In the genomic region with DNA sequence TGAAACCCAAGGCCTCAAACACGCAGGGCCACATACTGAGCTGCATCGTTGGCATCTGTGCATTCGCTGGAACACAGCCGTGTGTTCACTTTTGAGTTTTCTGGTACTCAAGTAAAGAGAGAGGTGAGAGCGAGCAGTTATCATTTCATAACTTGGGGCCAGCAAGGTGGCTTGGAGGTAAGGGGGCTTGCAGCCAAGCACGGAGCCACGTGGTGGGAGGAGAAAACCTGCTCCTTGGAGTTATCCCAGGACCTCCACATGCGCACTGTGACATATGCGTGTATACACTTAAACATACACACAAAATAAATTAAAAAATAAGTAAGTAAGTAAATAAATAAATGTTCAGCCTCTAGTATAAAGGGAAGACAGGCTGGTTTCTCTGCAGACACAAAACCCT, we compare ENCODE assay signal across 14 mouse cellular contexts. TPM values are rescaled to one million over a fixed set of nuclear protein-coding genes. Genes with fewer than 3 reads are reported as not detected.
"Had no signal": no experiment of that assay in that cellular context is flagged by ENCODE, and none has a peak within 500 bp of the region (broad histone marks: within the 10 kb centered on the region; RNA-seq: fewer than 3 reads in every experiment).

No protein-coding gene starts in this region.

- H3K27me3 ChIP-seq: limb, embryonic 15.5 days; lung, embryonic 15.5 days; neural tube, embryonic 13.5 days; stomach, embryonic 15.5 days had no signal

- DNase-seq: layer of hippocampus, adult 9-11 months; layer of hippocampus, postnatal 36 days; retina, postnatal 1 day; right cerebral cortex, postnatal 4 days; thymus, postnatal 4 days had no signal

- H3K36me3 ChIP-seq: limb, embryonic 15.5 days; liver, embryonic 15.5 days; lung, embryonic 15.5 days; midbrain, embryonic 12.5 days; neural tube, embryonic 13.5 days; stomach, embryonic 15.5 days had no signal

- ATAC-seq: hindbrain, postnatal 0 days; midbrain, embryonic 16.5 days had no signal

- H3K9me3 ChIP-seq: limb, embryonic 15.5 days; liver, embryonic 15.5 days; lung, embryonic 15.5 days; midbrain, embryonic 12.5 days; neural tube, embryonic 13.5 days; stomach, embryonic 15.5 days had no signal

- H3K9ac ChIP-seq: limb, embryonic 15.5 days; liver, embryonic 15.5 days; lung, embryonic 15.5 days; midbrain, embryonic 12.5 days; neural tube, embryonic 13.5 days; stomach, embryonic 15.5 days had no signal

- H3K4me1 ChIP-seq: midbrain, embryonic 12.5 days; neural tube, embryonic 13.5 days had no signal

- H3K4me3 ChIP-seq: limb, embryonic 15.5 days; liver, embryonic 15.5 days; lung, embryonic 15.5 days; midbrain, embryonic 12.5 days; neural tube, embryonic 13.5 days; stomach, embryonic 15.5 days had no signal

- H3K4me2 ChIP-seq: limb, embryonic 15.5 days; liver, embryonic 15.5 days; lung, embryonic 15.5 days; midbrain, embryonic 12.5 days; neural tube, embryonic 13.5 days; stomach, embryonic 15.5 days had no signal

- H3K27ac ChIP-seq: hindbrain, postnatal 0 days; limb, embryonic 15.5 days; lung, embryonic 15.5 days; midbrain, embryonic 12.5 days; neural tube, embryonic 13.5 days; stomach, embryonic 15.5 days had no signal

RNA-seq across cellular contexts. Expression of a gene that starts 4.7 kb away (rescaled TPM):
- polyA plus RNA-seq: hindbrain, postnatal 0 days; limb, embryonic 11.5 days; liver, embryonic 15.5 days; midbrain, embryonic 12.5 days; midbrain, embryonic 16.5 days; neural tube, embryonic 13.5 days had no signal
